Mouse (Mus musculus): ENCODE measurements around the gene Hoxd9. TPM values are rescaled to one million over a fixed set of nuclear protein-coding genes. Genes with fewer than 3 reads are reported as not detected.

Hoxd9 gene
- polyA plus RNA-seq (2014; fragmentation: Illumina TruSeq; extraction: RNeasy Lipid Tissue Mini Kit (QIAGEN cat#74804); ENCODE audit: low read depth, low replicate concordance), result 0.21 TPM

GRCm38 (mm10) chr2:74697567-74698121 is at the start of gene Hoxd9:
Gene Hoxd9 (plus strand): TSS chr2:74697727.

DNA sequence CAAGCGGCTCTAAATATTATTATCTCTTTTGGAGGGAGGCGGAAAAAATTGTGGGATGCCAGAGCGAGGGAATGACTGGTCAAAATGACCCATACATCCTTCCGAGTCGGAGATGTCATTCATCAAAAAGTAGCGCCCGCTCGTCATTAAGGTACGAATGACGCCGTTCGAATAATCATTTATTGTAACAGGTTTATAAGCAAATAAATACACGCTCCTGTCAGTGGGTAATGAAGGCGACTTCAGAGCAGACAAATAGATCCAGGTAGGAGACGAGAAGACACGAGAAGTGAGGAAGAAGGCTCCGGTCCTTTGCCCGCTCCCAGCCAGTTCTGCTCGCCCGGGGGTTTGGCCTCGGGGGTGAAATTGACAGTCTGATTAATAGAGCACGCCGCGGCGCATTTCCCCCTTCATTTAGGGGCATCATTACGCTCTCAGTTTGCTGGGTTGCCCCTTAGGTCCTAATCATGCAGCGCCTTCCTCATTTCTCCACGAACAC is 38.0 kb upstream of the Hoxd9 start, which contains the start of gene Evx2:
Gene Evx2, minus strand, starts transcription at position 51 of the 499 bp plus-strand sequence.

GRCm38 (mm10) chr2:74667842-74668357 is 29.6 kb upstream of the Hoxd9 start, which contains the start of gene Hoxd13:
Gene Hoxd13 (plus strand): TSS chr2:74668310.

DNA sequence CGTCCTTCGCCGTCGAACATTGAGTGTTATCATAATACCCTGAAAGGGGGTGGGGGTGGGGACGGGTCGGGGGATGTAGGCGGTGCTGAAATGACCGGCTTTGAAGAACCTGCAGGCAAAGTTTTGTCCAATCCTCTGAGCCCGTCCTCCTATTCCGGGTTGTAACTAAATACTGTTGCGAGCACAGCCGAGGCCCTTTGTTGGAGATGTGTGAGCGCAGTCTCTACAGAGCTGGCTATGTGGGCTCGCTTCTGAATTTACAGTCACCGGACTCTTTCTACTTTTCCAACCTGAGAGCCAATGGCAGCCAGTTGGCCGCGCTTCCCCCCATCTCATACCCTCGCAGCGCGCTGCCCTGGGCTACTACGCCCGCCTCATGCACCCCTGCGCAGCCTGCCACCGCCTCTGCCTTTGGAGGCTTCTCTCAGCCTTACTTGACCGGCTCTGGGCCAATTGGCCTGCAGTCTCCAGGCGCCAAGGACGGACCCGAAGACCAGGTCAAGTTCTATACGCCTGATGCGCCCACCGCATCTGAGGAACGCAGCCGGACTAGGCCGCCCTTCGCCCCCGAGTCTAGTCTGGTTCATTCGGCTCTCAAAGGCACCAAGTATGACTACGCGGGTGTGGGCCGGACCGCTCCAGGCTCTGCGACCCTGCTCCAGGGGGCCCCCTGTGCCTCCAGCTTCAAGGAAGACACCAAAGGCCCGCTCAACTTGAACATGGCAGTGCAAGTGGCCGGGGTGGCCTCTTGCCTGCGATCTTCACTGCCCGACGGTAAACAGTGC is 22.5 kb upstream of the Hoxd9 start, which contains the start of gene Hoxd12:
Gene Hoxd12, plus strand, starts transcription at position 133 of the 785 bp plus-strand sequence.

GRCm38 (mm10) chr2:74678891-74679595 is 18.5 kb upstream of the Hoxd9 start, which contains the start of gene Hoxd11:
Gene Hoxd11 (plus strand): TSS chr2:74679557.

DNA sequence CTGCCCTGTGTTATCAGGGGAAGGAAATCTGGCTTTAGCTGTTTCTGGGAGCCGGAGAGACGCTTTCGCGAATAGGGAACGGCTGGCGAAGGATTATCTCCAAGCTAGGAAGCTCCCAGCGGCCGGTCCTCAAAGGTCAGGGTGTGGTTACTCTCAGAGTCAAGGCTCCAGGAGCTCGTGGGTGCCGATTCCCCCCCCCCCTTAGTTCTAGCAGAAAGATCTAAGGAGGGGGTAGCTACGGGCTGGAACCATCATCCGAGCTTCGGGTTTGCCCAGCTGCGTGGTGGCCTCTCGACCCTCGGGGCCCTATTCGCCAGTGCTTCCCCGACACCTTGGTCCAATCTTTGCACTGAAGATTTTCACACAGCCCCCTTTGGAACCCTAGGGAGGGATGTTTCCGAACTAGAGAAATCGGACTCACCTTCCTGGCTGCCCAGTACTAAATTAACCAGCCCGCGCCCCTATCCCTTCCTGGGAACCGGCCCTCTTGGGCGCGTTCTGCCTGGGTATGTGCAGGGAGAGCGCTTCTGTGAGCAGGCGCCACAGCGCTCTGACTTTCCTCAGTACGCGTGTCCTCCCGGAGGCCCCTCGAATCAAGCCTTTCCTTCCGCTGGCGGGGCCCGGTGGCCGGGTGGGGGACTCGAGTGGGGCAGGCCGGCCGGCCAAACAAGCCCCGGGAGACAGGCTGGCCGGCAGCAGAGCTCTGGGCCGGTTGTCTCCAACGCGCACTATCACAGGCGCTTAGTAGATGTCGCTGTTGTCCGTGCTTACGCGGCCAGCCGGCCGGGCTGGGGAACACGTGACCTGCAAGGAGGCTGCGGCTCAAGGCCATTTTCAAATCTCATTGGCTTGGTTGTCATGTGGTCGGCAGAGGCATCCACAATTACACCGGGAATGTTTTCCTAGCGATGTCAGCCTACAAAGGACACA is 6.2 kb upstream of the Hoxd9 start, which contains the start of gene Hoxd10:
Gene Hoxd10, plus strand, starts transcription at position 903 of the 930 bp plus-strand sequence.

DNA sequence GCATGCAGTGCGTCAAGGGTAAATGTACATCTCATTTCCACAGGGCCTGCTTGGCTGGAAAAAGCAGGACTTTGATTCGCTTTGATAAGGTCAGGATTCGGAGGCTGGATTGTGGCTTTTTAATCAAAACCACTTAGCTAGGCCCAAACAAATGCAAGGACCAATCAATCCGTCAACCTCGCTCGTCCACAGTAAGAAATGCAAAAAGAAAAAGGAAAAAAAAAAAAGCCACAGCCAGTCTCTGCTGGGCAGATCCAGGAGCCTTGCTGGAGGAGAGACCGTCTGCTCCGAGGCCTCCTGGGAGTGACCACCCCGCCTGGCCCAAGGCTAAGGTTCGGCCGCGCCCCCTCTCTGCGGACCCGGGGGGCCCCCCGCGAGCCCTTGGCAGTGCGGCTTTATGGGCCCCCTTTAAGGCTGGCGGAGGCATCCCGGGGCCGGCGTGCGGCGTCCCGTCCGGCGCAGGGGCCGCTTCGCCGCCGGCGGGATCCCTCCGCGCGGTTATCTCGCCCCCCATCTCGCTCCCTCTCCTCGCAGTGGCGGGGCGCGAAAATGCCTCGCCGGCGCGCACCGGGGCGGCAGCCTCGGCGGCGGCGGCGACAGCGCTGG is 7.0 kb downstream of the Hoxd9 start, which contains the start of gene Hoxd8:
Gene Hoxd8, plus strand, starts transcription at position 223 of the 606 bp plus-strand sequence.

DNA sequence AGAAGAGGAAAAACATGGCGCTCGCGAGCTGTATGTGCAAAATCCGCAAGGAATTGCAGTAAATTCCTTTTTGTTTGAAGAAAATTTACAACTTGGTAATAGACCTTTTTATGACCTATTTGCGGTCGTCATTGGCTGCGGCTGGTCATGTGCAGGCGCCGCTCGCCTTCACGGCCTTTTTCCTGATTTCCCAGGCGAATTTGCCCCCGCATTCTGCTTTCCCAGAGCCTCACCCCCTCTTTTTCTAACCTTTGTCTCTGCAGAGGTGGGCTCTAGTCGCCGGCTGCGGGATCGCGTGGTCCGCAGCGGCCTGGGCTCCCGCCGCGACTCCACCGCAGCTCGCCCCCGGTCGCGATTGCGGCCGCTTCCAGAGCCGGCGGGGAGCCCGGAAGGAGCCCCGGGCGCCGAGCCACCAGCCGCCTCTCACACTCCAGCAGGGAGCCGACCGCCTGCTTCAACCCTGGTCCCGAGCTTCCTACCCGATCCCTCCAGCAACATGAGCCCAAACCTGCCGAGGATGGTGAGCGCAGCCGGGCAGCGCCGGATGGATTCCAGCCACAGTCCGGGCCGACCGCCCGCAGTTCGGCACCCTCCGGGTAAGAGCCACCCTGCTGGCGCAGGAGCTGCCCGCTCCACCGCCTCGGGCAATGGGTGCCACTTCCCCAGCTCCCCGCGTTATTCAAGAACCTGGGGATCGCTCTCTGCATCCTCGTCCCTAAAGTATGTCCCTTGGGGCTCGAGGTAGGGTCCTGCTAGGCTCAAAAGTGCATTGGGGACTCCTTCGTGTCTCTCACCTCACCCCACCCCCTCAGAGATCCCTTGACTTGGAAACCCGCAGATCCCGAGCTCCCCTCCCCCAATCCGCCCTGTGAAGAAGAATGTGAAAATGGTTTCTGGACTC is 14.4 kb downstream of the Hoxd9 start, which contains the start of the genes Hoxd3 and Hoxd4:
Gene Hoxd3, plus strand, starts transcription at position 207 of the 901 bp plus-strand sequence.
Gene Hoxd4, plus strand, starts transcription at position 209 of the 901 bp plus-strand sequence.

GRCm38 (mm10) chr2:74726551-74726950 is 29.0 kb downstream of the Hoxd9 start, which contains the start of gene Gm28230:
Gene Gm28230 (plus strand): TSS chr2:74726728.

Other genes starting within 250 kb of the Hoxd9 start
- 12.2 TPM for gene Lnpk, start 118.3 kb upstream of the Hoxd9 start, polyA plus RNA-seq (2014; fragmentation: Illumina TruSeq; extraction: RNeasy Lipid Tissue Mini Kit (QIAGEN cat#74804); ENCODE audit: low read depth, low replicate concordance)
- not detected for gene Evx2, start 38.2 kb upstream of the Hoxd9 start, polyA plus RNA-seq (2014; fragmentation: Illumina TruSeq; extraction: RNeasy Lipid Tissue Mini Kit (QIAGEN cat#74804); ENCODE audit: low read depth, low replicate concordance)
- not detected for gene Hoxd13, start 29.4 kb upstream of the Hoxd9 start, polyA plus RNA-seq (2014; fragmentation: Illumina TruSeq; extraction: RNeasy Lipid Tissue Mini Kit (QIAGEN cat#74804); ENCODE audit: low read depth, low replicate concordance)
- gene Hoxd12, start 22.7 kb upstream of the Hoxd9 start, polyA plus RNA-seq (2014; fragmentation: Illumina TruSeq; extraction: RNeasy Lipid Tissue Mini Kit (QIAGEN cat#74804); ENCODE audit: low read depth, low replicate concordance), result not detected
- gene Hoxd11, start 18.2 kb upstream of the Hoxd9 start, polyA plus RNA-seq (2014; fragmentation: Illumina TruSeq; extraction: RNeasy Lipid Tissue Mini Kit (QIAGEN cat#74804); ENCODE audit: low read depth, low replicate concordance), result not detected
- not detected for gene Hoxd10, start 5.8 kb upstream of the Hoxd9 start, polyA plus RNA-seq (2014; fragmentation: Illumina TruSeq; extraction: RNeasy Lipid Tissue Mini Kit (QIAGEN cat#74804); ENCODE audit: low read depth, low replicate concordance)
- 0.21 TPM for gene Hoxd8, start 6.9 kb downstream of the Hoxd9 start, polyA plus RNA-seq (2014; fragmentation: Illumina TruSeq; extraction: RNeasy Lipid Tissue Mini Kit (QIAGEN cat#74804); ENCODE audit: low read depth, low replicate concordance)
- gene Hoxd3, start 14.2 kb downstream of the Hoxd9 start, polyA plus RNA-seq (2014; fragmentation: Illumina TruSeq; extraction: RNeasy Lipid Tissue Mini Kit (QIAGEN cat#74804); ENCODE audit: low read depth, low replicate concordance), result not detected
- gene Hoxd4, start 14.2 kb downstream of the Hoxd9 start, polyA plus RNA-seq (2014; fragmentation: Illumina TruSeq; extraction: RNeasy Lipid Tissue Mini Kit (QIAGEN cat#74804); ENCODE audit: low read depth, low replicate concordance), result 0.31 TPM
- not detected for gene Gm28230, start 29.0 kb downstream of the Hoxd9 start, polyA plus RNA-seq (2014; fragmentation: Illumina TruSeq; extraction: RNeasy Lipid Tissue Mini Kit (QIAGEN cat#74804); ENCODE audit: low read depth, low replicate concordance)
- not detected for gene Hoxd1, start 65.3 kb downstream of the Hoxd9 start, polyA plus RNA-seq (2014; fragmentation: Illumina TruSeq; extraction: RNeasy Lipid Tissue Mini Kit (QIAGEN cat#74804); ENCODE audit: low read depth, low replicate concordance)
- gene Mtx2, start 128.1 kb downstream of the Hoxd9 start, polyA plus RNA-seq (2014; fragmentation: Illumina TruSeq; extraction: RNeasy Lipid Tissue Mini Kit (QIAGEN cat#74804); ENCODE audit: low read depth, low replicate concordance), result 127 TPM